Mouse (Mus musculus) thymus, adult 2 months (tissue): ENCODE data around the gene Grip1.

ENCODE experiments used
- CTCF ChIP-seq: fragments of 200-500 bp; IDR thresholded peaks from 2 replicates; pipeline ENCODE4 v1.5.1; 2012; ENCODE audit warnings: mild to moderate bottlenecking, control low read depth, low read length, moderate library complexity, borderline replicate concordance; ENCODE audit not compliant: control insufficient read depth, poor library complexity, insufficient read depth; ENCODE audit errors: extremely low read depth
- POLR2A ChIP-seq: fragments of 200-500 bp; IDR thresholded peaks from 2 replicates; pipeline ENCODE4 v1.6.1; 2012; ENCODE audit warnings: mild to moderate bottlenecking, low read length, control low read depth, moderate library complexity; ENCODE audit not compliant: control insufficient read depth, poor library complexity, insufficient read depth; ENCODE audit errors: extremely low read depth

GRCm38 (mm10) chr10:119823691-119824090 is 370.1 kb downstream of the Grip1 start:
- TF ChIP-seq CTCF (no peak), POLR2A (no peak)
